ENCODE assay signal across 17 mouse cellular contexts in genomic region chr15:28322533-28322932, GRCm38 (mm10).
"Had no signal": no experiment of that assay in that cellular context is flagged by ENCODE, and none has a peak within 500 bp of the region (broad histone marks: within the 10 kb centered on the region; RNA-seq: fewer than 3 reads in every experiment).

No protein-coding gene starts in this region.

- H3K4me3 ChIP-seq: lung, embryonic 15.5 days; megakaryocyte, embryonic 14.5 days; midbrain, embryonic 13.5 days; neural tube, embryonic 12.5 days; stomach, embryonic 15.5 days had no signal

- H3K9ac ChIP-seq: lung, embryonic 15.5 days; midbrain, embryonic 13.5 days; neural tube, embryonic 12.5 days; stomach, embryonic 15.5 days had no signal

- H3K36me3 ChIP-seq: lung, embryonic 15.5 days; midbrain, embryonic 13.5 days; neural tube, embryonic 12.5 days; stomach, embryonic 15.5 days had no signal

- H3K4me2 ChIP-seq: lung, embryonic 15.5 days; midbrain, embryonic 11.5 days; midbrain, embryonic 13.5 days; neural tube, embryonic 12.5 days; stomach, embryonic 15.5 days had no signal

- H3K27ac ChIP-seq: lung, embryonic 15.5 days; macrophage; midbrain, embryonic 13.5 days; neural tube, embryonic 12.5 days; stomach, embryonic 15.5 days; stomach, postnatal 0 days had no signal

- H3K4me1 ChIP-seq: lung, embryonic 15.5 days; megakaryocyte, embryonic 14.5 days; neural tube, embryonic 12.5 days; stomach, embryonic 15.5 days had no signal

- DNase-seq: lung, adult 2 months; lung, postnatal 14 days; lung, postnatal 36 days; right cerebral cortex, postnatal 14 days; thymus, adult 2 months; thymus, postnatal 25 days; thymus, postnatal 4 days had no signal

- ATAC-seq: lung, postnatal 0 days; midbrain, embryonic 13.5 days; midbrain, embryonic 16.5 days had no signal

- H3K9me3 ChIP-seq: lung, embryonic 15.5 days; megakaryocyte, embryonic 14.5 days; midbrain, embryonic 13.5 days; neural tube, embryonic 12.5 days; stomach, embryonic 15.5 days had no signal

- H3K27me3 ChIP-seq: lung, embryonic 15.5 days; megakaryocyte, embryonic 14.5 days; neural tube, embryonic 12.5 days; stomach, embryonic 15.5 days had no signal
